Mouse (Mus musculus) stomach, postnatal 0 days (tissue): ENCODE measurements around the gene Git2.

Source experiments
- CTCF ChIP-seq: IDR thresholded peaks from 2 replicates; pipeline ENCODE4 v1.5.1; 2016; ENCODE audit warnings: antibody characterized with exemption, low read depth, mild to moderate bottlenecking, moderate library complexity
- EP300 ChIP-seq: optimal IDR thresholded peaks from 2 replicates; pipeline ENCODE3; 2016; ENCODE audit warnings: antibody characterized with exemption

GRCm38 (mm10) chr5:114728160-114728559 is 47.2 kb downstream of the Git2 start:
- TF ChIP-seq CTCF: no peak
- no peak for TF ChIP-seq EP300
